Mouse (Mus musculus) olfactory bulb, adult 2 months (tissue): Measurements from ENCODE around the gene Gm16181.

Source experiments
- CTCF ChIP-seq: fragments of 200-500 bp; IDR thresholded peaks from 2 replicates; pipeline ENCODE4 v1.5.1; 2012; ENCODE audit warnings: low read depth, mild to moderate bottlenecking, low read length, moderate library complexity; ENCODE audit not compliant: insufficient read depth
- POLR2A ChIP-seq: fragments of 200-500 bp; IDR thresholded peaks from 2 replicates; pipeline ENCODE4 v1.6.1; 2012; ENCODE audit warnings: mild to moderate bottlenecking, low read depth, low read length, moderate library complexity; ENCODE audit not compliant: insufficient read depth

DNA sequence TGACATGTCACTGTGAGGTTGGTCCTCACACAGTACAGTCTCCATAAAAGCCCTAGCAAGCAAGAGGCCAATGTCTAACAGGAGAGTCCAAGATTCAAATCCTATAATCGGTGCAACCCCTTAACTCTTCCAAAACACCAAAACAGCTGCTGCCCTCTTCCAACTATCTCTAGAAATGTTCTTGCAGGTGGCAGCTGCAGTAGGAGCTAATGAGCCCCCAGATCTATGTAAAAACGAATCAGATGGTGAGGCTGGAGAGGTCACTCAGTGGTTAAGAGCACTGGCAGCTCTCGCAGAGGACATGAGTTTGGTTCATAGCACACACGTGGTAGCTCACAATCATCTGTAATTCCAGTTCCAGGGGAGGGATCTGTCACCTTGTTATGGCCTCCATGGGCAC is 35.1 kb downstream of the Gm16181 start:
- TF ChIP-seq CTCF: no peak
- TF ChIP-seq POLR2A: no peak
